Mouse (Mus musculus): ENCODE measurements around the gene Maf. TPM values are rescaled to one million over a fixed set of nuclear protein-coding genes. Genes with fewer than 3 reads are reported as not detected.

Gene Maf
- polyA plus RNA-seq, 2 experiments: 12.4 to 17.8 TPM

DNA sequence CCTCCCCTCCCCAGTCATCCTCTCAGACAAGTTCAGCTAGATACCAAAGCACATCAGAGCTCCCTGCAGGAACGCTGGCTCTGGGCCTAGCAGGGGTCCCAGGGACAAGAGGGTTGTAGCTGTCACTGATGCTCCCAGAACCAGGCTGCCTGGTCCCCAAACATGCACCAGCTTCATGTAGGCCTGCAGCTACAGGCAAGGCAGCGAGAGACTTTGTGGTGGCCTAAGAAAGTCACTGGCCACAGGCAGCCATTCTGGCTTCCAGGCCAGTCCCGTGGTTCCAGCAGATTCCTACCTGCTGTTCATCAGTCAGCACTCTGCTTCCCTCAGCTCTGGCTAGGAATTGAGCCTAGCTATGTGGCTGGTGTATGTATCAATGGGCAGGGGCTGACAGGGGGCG lies 10.9 kb downstream of the Maf start:
- Histone ChIP-seq H3K9me3 (ENCODE audit: control insufficient read depth, low read length) (no peaks in the 10 kb centered on the region), H3K4me1 (ENCODE audit: control insufficient read depth, insufficient read depth, low read length) (peaks cover 9% of the 10 kb centered on the region; the same call in 1 of the 2 replicates), H3K4me2 (replicated peaks; ENCODE audit: low read depth, low read length, severe bottlenecking) (no peak overlapping the region), H3K36me3 (ENCODE audit: control insufficient read depth, insufficient read depth, low read length) (0 out of 2 replicates have a peak, but pooled peaks cover 1% of the 10 kb centered on the region), H3K27me3 (ENCODE audit: control insufficient read depth, insufficient read depth, low read length) (no peaks in the 10 kb centered on the region), H3K27ac (replicated peaks; ENCODE audit: low read depth, low read length) (no peak overlapping the region), H3K9ac (ENCODE audit: low read depth, low read length, severe bottlenecking) (no peak overlapping the region), H3K4me3 (replicated peaks; ENCODE audit: low read length) (no peak overlapping the region)
- DNase-seq (ENCODE audit: low spot score): no peak
- 84% methylated on average over 4 of the region's 4 CpGs for WGBS
- no peak for ATAC-seq (ENCODE audit: low FRiP score, low read depth)
- TF ChIP-seq POLR2A (IDR thresholded peaks at IDR 0.05; ENCODE audit: borderline replicate concordance, extremely low read depth, insufficient read depth, insufficient read length): no peak

DNA sequence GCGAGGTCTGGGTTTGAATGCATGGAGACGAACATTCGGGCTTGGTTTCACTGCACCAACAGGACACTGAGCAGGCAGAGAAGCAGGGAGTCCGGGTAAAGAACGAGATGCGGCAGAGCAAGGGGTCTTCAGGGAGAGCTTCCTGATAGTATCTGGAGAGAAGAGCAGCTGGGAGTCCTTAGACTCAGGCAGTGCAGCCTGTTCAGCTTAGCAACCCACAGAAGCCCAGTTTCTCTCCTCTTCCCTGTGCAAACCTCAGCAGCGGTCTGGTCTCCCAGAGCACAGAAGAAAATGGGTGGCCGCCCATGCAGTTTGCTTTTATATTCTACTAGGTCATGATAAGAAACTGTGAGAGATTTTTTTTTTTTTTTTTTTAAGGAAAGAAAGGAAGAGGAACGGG lies 20.2 kb downstream of the Maf start:
- H3K4me1 ChIP-seq (ENCODE audit: control insufficient read depth, insufficient read depth, low read length): no peaks in the 10 kb centered on the region
- ATAC-seq (ENCODE audit: low FRiP score, low read depth): no peak
- H3K9me3 ChIP-seq (ENCODE audit: control insufficient read depth, low read length): no peaks in the 10 kb centered on the region
- 80% methylated on average over 9 of the region's 9 CpGs for WGBS
- H3K27ac ChIP-seq (replicated peaks; ENCODE audit: low read depth, low read length): no peak overlapping the region
- no peak overlapping the region for H3K9ac ChIP-seq (ENCODE audit: low read depth, low read length, severe bottlenecking)
- TF ChIP-seq POLR2A (IDR thresholded peaks at IDR 0.05; ENCODE audit: borderline replicate concordance, extremely low read depth, insufficient read depth, insufficient read length): no peak
- H3K4me3 ChIP-seq (replicated peaks; ENCODE audit: low read length): no peak overlapping the region
- no peak for DNase-seq (ENCODE audit: low spot score)
- no peak overlapping the region for H3K4me2 ChIP-seq (replicated peaks; ENCODE audit: low read depth, low read length, severe bottlenecking)
- 0 out of 2 replicates have a peak, but pooled peaks cover 3% of the 10 kb centered on the region for H3K36me3 ChIP-seq (ENCODE audit: control insufficient read depth, insufficient read depth, low read length)
- no peaks in the 10 kb centered on the region; the same call in 1 of the 2 replicates for H3K27me3 ChIP-seq (ENCODE audit: control insufficient read depth, insufficient read depth, low read length)

DNA sequence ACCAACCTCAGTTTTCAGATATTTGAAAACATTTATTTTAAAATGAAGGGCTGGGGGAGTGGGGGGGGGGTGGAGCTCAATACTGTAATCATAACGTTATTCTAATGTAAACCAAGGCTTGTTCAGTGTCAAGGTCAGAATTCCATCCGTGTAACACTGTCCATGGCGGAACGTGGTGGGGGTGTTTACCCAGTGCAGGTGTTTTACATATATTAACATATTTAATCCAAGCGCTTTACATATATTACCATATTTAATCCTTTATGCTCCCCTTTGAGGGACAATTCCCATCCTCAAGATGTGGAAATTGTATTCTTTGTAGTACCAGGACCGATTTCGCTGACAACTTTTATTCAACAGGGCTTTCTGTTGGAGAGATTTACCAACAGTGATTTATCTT lies 24.3 kb downstream of the Maf start:
- no peaks in the 10 kb centered on the region for H3K9me3 ChIP-seq (ENCODE audit: control insufficient read depth, low read length)
- 0 out of 2 replicates have a peak, but pooled peaks cover 3% of the 10 kb centered on the region for H3K36me3 ChIP-seq (ENCODE audit: control insufficient read depth, insufficient read depth, low read length)
- no peak for ATAC-seq (ENCODE audit: low FRiP score, low read depth)
- no peak overlapping the region for H3K27ac ChIP-seq (replicated peaks; ENCODE audit: low read depth, low read length)
- no peak for DNase-seq (ENCODE audit: low spot score)
- no peak overlapping the region for H3K4me2 ChIP-seq (replicated peaks; ENCODE audit: low read depth, low read length, severe bottlenecking)
- WGBS: 74% methylated on average over 7 of the region's 7 CpGs
- H3K27me3 ChIP-seq (ENCODE audit: control insufficient read depth, insufficient read depth, low read length): no peaks in the 10 kb centered on the region; the same call in 1 of the 2 replicates
- peaks cover 9% of the 10 kb centered on the region; the same call in 1 of the 2 replicates for H3K4me1 ChIP-seq (ENCODE audit: control insufficient read depth, insufficient read depth, low read length)
- no peak for TF ChIP-seq POLR2A (IDR thresholded peaks at IDR 0.05; ENCODE audit: borderline replicate concordance, extremely low read depth, insufficient read depth, insufficient read length)
- H3K4me3 ChIP-seq (replicated peaks; ENCODE audit: low read length): no peak overlapping the region
- no peak overlapping the region for H3K9ac ChIP-seq (ENCODE audit: low read depth, low read length, severe bottlenecking)

DNA sequence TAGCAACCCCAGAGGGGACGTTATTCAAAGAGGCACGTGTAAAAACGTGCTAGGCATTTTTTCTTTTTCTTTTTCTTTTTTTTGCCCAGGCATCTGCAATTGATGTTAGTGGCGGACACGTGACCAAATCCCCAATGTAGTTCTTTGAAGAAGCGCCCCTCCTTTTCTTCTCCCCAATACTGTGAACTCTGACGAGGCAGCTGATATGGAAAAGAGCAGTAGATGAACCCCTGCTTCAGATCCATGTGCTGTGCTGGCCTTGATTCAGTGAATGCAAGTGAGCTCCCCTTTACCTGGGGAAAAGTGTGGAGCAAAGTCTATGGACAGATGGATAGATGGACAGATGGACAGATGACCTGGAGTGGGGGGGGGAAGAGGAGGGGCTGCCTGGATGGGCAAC lies 28.1 kb downstream of the Maf start:
- 0 out of 2 replicates have a peak, but pooled peaks cover 3% of the 10 kb centered on the region for H3K36me3 ChIP-seq (ENCODE audit: control insufficient read depth, insufficient read depth, low read length)
- DNase-seq (ENCODE audit: low spot score) (no peak), ATAC-seq (ENCODE audit: low FRiP score, low read depth) (no peak)
- H3K27ac ChIP-seq (replicated peaks; ENCODE audit: low read depth, low read length): no peak overlapping the region
- no peaks in the 10 kb centered on the region for H3K9me3 ChIP-seq (ENCODE audit: control insufficient read depth, low read length)
- H3K4me1 ChIP-seq (ENCODE audit: control insufficient read depth, insufficient read depth, low read length): peaks cover 9% of the 10 kb centered on the region; the same call in 1 of the 2 replicates
- no peak overlapping the region for H3K4me2 ChIP-seq (replicated peaks; ENCODE audit: low read depth, low read length, severe bottlenecking)
- no peak overlapping the region for H3K4me3 ChIP-seq (replicated peaks; ENCODE audit: low read length)
- H3K27me3 ChIP-seq (ENCODE audit: control insufficient read depth, insufficient read depth, low read length): no peaks in the 10 kb centered on the region; the same call in 1 of the 2 replicates
- WGBS: 30% methylated on average over 7 of the region's 7 CpGs
- no peak overlapping the region for H3K9ac ChIP-seq (ENCODE audit: low read depth, low read length, severe bottlenecking)
- TF ChIP-seq POLR2A (IDR thresholded peaks at IDR 0.05; ENCODE audit: borderline replicate concordance, extremely low read depth, insufficient read depth, insufficient read length): no peak

DNA sequence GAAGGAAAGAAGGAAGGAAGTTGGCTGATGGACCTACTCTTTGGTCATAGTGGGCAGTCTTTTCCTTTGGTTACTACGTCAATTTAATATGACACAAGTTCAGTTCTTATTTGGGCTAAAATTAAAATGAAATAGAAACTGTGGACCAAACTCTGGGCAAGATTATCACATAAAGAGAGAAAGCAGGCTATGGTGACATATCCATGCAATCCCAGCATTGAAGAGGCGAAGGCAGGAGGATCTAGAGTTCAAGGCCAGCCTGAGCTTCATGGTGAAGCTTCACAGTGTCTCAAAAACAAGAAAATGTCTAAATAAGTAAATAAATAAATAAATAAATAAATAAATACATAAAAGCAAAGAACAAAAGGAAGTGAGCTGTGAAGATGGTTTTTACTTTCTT lies 42.7 kb downstream of the Maf start:
- Histone ChIP-seq H3K4me3 (replicated peaks; ENCODE audit: low read length) (no peak overlapping the region), H3K4me2 (replicated peaks; ENCODE audit: low read depth, low read length, severe bottlenecking) (no peak overlapping the region), H3K27me3 (ENCODE audit: control insufficient read depth, insufficient read depth, low read length) (peaks cover 4% of the 10 kb centered on the region; the same call in 1 of the 2 replicates), H3K9ac (ENCODE audit: low read depth, low read length, severe bottlenecking) (no peak overlapping the region), H3K36me3 (ENCODE audit: control insufficient read depth, insufficient read depth, low read length) (no peaks in the 10 kb centered on the region), H3K9me3 (ENCODE audit: control insufficient read depth, low read length) (no peaks in the 10 kb centered on the region), H3K4me1 (ENCODE audit: control insufficient read depth, insufficient read depth, low read length) (no peaks in the 10 kb centered on the region), H3K27ac (replicated peaks; ENCODE audit: low read depth, low read length) (no peak overlapping the region)
- no peak for TF ChIP-seq POLR2A (IDR thresholded peaks at IDR 0.05; ENCODE audit: borderline replicate concordance, extremely low read depth, insufficient read depth, insufficient read length)
- ATAC-seq (ENCODE audit: low FRiP score, low read depth): no peak
- 94% methylated on average over 2 of the region's 2 CpGs for WGBS
- DNase-seq (ENCODE audit: low spot score): no peak

DNA sequence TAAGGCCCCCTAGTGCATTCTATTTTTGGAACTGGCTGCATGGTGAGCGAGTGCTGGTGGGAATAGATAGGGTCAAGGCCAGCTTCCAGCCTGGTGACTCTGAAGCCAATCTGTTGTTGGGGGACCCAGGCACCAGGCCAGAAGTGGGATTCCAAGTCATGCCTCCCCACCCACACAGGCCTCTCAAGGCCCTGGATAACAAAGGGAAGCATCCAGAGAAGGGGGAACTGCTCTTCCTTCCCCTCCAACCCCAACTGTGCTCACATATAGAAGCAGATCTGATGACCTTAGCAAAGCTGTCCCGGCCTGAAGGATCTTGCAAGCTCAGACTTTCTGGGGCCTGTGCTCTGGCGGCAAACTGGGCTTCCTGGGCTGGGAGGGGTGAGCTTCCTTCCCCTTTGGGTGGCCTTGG lies 57.5 kb downstream of the Maf start:
- H3K36me3 ChIP-seq (ENCODE audit: control insufficient read depth, insufficient read depth, low read length): no peaks in the 10 kb centered on the region
- no peaks in the 10 kb centered on the region for H3K4me1 ChIP-seq (ENCODE audit: control insufficient read depth, insufficient read depth, low read length)
- ATAC-seq (ENCODE audit: low FRiP score, low read depth): no peak
- H3K27ac ChIP-seq (replicated peaks; ENCODE audit: low read depth, low read length): no peak overlapping the region
- H3K4me2 ChIP-seq (replicated peaks; ENCODE audit: low read depth, low read length, severe bottlenecking): no peak overlapping the region
- TF ChIP-seq POLR2A (IDR thresholded peaks at IDR 0.05; ENCODE audit: borderline replicate concordance, extremely low read depth, insufficient read depth, insufficient read length): no peak
- H3K9me3 ChIP-seq (ENCODE audit: control insufficient read depth, low read length): no peaks in the 10 kb centered on the region
- no peaks in the 10 kb centered on the region for H3K27me3 ChIP-seq (ENCODE audit: control insufficient read depth, insufficient read depth, low read length)
- no peak overlapping the region for H3K9ac ChIP-seq (ENCODE audit: low read depth, low read length, severe bottlenecking)
- no peak for DNase-seq (ENCODE audit: low spot score)
- 87% methylated on average over 3 of the region's 3 CpGs for WGBS
- no peak overlapping the region for H3K4me3 ChIP-seq (replicated peaks; ENCODE audit: low read length)
